Mouse (Mus musculus) lung, postnatal 14 days (tissue): Measurements from ENCODE around the gene Gcnt2.

Source experiments
- DNase-seq: peaks from one replicate; pipeline ENCODE4 v3.0.0; 2021

Gcnt2 gene

DNA sequence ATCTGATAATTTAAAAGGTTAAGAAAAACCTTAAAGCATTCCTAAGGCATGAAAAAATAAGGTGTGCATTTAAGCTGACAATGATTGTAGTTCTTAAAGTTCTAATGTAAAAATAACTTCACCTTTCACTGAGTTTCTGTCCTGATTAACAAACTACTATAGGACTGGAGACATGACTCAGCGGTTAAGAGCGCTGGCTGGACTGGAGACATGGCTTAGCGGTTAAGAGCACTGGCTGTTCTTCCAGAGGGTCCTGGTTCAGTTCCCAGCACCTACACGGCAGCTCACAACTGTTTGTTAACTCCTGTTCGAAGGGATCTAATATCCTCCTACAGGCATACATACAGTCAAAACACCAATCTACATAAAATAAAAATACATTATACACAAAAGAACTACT is 142.4 kb downstream of the Gcnt2 start:
- no peak for DNase-seq

DNA sequence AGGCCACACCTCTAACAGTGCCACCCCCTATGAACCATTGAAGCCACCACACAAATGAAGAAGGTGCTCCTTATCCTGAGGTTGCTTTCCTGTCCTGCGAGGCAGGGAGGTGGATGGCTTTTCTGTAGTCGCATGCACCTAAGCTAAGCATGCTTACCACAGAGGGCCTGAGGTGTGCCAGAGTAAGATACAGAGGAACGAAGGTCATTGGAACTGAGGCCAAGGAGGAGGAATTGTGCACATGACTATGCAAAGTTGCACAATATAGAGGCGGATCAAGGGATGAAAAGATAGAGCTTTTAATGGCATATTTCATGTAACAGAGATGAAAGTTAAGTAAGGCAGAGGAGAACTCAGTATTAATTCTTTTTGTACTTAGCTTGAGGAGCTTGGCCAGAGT is 146.7 kb downstream of the Gcnt2 start:
- DNase-seq, result no peak

GRCm38 (mm10) chr13:41008271-41008670 is 148.7 kb downstream of the Gcnt2 start:
- DNase-seq, result no peak

GRCm38 (mm10) chr13:41008946-41009345 is 149.4 kb downstream of the Gcnt2 start:
- DNase-seq, result no peak
